Mouse (Mus musculus): ENCODE measurements around the gene Sgcd.

DNA sequence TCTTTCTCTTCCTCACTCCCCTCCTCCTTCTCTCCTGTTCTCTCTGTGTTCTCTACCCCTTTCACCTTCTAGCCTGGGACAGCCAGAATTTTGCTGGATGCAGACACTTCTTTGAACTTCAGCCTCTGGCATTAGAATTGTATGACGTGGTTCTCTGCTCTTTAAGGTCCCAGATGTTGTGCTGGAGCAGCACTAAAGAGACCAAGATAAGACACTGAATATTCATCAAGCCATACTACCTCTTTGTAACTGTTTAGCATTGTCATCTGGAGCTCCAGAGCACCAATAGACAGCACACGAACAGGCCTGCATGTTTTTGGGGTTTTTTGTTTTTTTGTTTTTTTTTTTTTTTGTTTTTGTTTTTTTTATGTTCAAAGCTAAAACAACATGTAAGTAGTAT lies 541.0 kb downstream of the Sgcd start:
- TF ChIP-seq POLR2A (IDR thresholded peaks at IDR 0.05; ENCODE audit: extremely low read depth, insufficient read depth, low read length), result no peak
- TF ChIP-seq CTCF (IDR thresholded peaks at IDR 0.05; ENCODE audit: extremely low read depth, insufficient read depth, low read length), result no peak

All from cortical plate, adult 2 months (tissue).